Mouse (Mus musculus) activated CD4-positive, CD25-positive, alpha-beta regulatory T cell, adult 4 months (primary cell): ENCODE results near the gene Sema4d. TPM values are rescaled to one million over a fixed set of nuclear protein-coding genes. Genes with fewer than 3 reads are reported as not detected.
A peak's percentile ranks its signal among the peaks of the same experiment; 100 is the strongest.

ENCODE experiments used
- ATAC-seq: one replicate; pipeline ENCODE4 v1.8.0; 2017
- polyA plus RNA-seq, 2 experiments: library from polyadenylated mRNA; unstranded; fragments of 100-300 nt; shearing (Covaris generic); gene quantifications; one replicate each; pipeline ENCODE4 v1.2.1; 2017

Gene Sema4d
- polyA plus RNA-seq, 2 experiments from 2014 or later, result 127 to 150 TPM

DNA sequence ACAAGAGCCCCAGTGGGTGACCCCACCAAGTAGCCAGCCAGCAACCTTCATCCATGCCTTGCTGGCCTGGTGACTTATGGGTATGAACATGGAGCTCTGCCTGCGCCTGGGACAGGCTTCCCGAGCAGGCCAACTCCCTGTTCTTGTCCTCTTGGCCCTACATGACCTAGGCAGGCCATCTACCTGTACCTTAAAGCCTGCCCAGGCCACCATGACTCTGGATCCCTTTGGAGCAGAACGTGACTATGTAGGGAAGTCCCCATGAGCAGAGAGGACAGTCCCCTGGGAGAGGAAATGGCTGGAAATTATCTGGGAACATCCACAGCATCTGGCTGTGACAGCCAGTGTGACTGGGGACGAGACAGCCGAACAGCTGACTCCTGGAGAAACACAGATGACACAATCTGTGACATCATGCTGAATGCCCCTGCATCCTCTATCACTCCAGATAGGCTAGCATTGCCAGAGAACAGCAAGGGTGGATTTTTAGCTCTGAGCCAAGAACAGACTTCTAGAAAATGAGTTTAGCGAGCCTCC, 15.7 kb downstream of the Sema4d start:
- ATAC-seq, result no peak

DNA sequence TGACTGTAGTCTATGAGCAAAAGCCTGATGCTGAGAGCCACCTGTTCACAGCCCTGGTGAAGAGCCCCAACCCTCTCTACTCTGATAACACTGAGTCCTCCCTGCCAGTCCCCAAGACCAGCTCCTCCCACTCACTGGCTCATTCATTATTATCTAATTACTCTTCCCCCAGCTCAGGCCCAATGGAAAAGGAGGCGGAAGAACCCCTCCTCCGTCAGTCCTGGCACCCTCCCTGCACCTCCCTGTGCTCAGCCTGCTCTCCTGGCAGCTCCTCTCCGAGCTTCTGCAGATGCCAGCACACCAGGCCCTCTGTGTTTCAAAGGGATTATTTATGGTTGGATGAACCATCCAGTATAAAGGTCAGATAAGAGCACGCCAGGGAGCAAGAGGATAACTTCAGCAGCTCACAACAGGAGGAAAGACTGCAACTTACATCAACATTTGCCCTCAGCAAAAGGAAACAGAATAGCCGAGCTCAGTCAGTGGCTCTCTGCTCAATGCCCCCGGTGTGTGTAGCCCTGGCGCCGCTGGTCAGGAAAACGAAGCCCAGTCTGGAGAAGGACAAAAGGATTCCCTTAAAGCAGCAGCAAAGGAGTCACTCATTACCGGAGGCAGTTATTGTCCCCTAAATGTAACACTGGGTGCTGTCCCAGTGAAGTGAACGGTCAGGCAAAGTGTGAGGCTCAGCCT, 16.4 kb downstream of the Sema4d start:
- no peak for ATAC-seq

DNA sequence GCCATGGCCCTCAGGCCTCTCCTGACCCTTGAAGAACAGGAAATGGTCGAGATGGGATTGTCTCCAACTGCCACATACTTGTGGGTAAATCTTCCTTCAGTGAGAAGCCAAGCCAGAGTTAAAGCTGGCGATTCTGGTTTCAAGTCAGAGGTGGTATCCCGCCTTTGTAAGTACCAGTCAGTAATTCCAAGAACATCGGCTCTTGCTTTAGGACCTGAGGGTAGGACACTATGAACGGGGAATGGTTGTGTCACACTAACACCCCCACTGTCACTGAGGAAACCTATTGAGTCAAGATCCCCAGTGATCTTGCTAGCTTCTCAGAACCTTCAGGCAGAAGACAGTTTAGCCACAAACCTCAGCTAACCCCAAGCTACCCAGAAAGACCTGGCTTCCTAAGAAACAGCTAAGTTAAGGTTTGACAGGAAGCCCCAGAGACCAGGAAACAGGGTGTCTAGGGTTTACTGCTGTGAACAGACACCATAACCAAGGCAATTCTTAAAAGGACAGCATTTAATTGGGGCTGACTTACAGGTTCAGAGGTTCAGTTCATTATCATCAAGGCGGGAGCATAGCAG, 17.3 kb downstream of the Sema4d start:
- ATAC-seq, result peak; percentile 66

DNA sequence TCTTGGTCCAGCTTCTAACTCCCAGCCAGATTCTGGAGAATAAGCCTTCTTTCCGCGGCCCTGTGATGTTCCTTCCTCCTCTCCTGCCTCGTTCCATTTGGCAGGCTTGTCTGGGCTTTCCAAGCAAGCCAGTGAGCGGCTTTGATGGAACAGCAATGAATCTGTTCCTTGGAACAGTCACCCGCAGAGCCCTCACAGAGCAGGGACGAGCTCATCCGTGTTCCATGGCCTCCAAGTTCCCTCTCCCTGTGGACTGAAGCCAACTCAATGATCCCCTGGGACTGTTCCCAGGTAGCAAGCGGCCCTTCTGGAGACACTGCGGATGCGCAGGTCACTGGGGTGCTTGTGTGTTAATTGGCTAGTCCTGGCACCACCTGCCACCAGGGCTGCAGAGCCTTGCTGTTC, 21.7 kb downstream of the Sema4d start:
- ATAC-seq, result no peak

DNA sequence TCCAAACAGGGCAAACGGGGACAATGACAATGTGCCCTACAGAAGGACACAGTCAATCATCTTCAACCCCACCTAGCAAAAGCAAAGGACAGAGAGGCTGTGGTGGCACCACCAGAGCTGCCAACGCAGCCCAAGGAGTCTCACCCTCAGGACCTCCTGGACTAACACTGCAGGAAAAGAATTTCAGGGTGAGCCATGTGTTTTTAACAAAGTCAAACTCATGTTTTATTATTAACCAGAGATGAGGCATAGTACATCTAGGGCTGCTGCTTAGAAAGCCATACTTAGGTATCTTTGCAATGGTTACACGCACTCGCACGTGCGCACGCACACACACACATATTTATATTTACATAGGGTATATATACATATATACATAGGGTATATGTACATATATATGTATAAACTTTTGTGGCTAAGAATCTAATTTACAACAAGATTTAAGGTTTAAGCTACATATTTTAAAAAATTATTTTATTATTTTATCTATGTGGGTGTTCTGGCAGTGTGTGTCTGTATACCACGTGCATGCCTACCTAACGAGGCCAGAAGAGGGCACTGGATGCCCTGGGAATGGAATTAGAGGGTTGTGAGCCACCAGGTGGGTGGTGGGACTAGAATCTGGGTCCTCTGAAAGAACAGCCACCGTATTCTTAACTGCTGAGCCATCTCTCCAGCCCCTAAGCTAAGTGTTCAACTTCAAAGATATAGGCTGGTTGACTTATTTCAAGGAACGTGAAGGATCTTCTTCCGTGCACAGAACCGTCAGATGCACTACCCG, 22.7 kb downstream of the Sema4d start:
- no peak for ATAC-seq

DNA sequence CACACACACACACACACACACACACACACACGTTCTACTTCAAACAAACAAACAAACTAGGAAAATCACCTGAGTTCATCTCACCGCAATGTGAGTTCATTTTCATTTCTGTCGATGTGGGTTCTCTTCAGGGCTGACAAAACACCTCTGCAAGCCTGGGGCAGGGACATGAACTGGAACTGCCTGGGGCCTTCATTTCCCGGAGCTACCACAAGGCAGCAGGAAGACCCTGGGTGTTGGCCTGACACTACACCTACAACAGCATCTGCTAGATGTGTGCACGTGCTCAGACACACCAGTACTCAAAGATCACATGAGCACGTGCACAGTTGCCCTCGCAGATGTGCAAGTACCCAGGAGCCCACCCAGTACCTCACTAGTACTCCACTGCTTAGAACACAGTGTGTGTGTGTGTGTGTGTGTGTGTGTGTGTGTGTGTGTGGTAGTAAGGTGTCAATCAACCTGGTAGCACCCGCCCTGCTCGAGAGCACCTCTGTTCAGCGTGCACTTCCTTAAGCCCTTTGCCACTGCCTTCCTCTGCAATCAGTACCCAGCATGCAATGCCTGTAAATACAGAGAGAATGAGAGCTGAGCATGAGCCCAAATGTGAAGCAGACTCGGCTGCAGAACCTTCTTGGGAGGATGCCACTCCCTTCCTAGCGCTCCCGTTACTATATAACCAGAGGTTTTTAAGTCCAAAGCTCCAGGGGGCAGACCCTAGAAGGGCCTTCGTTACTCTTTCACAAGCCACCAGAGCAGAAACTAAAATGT, 25.4 kb downstream of the Sema4d start:
- ATAC-seq, result peak; percentile 73

DNA sequence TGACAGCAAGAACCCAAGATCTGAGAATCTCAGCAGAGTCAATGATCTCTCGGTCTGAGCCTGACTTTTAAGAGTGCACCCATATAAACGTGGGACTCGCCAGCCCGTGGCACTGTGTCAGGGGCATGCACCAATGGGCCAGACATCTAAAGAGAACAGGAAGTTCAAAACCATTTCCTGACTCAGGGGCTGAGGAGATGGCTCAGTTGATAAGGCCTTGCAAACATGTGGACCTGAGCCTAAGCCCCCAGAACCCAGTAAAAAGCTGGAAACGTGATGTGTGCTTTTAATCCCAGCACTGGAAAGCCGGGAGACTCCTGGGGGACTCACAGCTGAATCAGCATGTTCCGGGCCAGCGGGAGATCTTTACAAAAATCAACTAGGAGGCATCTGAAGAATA, 26.0 kb downstream of the Sema4d start:
- peak; percentile 61 for ATAC-seq

DNA sequence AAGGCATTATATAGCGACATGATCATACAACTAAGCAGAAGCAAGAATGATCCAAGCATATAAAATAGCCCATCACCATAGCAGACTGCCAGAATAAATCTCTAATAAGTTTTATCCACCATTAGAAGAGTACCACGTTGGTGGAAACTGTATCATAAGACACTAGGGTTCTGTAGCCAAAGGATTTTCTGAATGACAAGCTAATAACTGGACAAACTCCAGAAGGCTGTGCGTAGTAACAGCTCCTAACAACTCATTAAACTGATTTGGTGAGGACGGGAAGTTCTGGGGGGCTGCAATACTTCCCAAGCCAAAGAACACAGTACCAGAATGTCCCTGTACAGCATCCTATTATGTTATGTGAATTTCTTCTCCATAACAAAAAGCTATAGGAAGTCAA, 26.8 kb downstream of the Sema4d start:
- no peak for ATAC-seq

DNA sequence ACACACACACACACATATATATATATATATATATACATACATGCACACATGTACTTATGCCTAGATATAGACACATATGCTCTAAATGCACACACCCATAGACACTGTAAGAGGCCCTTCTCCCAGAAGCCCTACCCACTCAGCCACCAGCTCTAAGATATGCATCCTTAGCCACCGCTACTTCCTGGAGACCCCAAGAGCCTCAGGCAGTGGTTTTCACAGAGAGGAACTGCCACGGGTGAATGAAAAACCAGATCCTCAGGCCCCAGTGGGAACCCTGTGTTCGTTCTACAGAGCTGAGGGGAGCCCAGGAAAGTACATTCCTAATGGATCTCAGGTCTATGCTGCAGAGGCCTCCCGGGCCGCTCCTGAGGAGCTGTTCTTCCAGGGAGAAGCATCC, 28.2 kb downstream of the Sema4d start:
- ATAC-seq, result no peak

DNA sequence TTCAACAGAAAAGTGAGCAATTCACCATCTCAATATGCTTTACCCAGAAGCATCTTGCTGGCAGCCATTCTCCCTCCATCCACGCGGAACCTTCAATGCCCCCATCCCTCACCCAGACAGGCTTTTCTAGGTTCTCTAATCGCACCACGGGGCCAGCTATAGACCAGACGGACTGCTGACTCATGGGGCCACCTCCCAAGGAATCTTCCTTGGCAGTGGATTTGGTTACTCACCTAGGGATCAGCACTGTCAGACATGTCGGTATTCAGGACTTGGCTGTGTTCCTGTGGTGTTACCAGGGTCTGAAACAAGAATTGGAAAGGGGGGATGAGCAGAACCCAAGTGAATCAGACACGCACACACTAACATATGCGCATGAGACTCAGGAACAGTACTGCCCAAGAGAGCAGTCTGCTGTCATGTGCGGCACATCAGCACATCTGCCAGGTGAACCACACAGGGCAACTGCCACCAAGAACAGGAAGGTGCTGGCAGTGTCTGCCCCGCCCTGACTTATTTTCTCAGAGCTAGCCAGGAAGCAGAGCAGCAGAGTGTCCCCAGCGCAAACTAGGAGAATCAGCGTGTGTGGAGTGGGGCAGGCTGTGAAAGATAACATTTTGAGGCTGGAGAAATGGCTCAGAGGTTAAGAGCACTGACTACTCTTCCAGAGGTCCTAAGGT, 30.4 kb downstream of the Sema4d start:
- ATAC-seq, result peak; percentile 53

DNA sequence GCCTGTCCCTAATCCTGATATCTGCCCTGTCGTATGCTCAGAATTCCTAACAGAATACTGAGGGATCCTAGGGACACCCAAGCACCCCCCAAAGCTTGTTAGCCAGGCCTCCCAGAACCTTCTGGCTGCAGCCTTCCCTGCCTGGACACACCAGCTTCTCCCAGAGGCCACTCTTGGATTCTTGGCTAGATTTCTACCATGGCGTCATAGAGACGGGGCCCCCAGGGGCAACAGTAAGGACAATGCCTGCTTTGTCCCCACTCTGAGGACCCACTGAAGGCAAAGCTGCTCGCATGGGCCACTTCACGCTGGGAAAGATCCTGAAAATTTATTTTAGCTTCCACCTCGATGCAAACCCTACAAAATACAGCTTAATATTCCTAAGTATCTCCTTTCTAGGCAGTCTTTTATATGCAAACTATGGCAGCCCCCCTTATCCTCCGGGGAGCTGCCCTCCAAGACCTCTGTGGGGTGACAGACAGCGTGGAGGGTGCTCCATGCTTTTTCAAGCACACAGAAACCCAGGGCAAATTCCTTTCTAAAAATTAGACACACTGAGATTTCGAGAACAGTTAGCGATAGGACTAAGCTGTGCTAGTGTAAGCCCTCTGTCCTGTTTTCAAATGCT, 32.2 kb downstream of the Sema4d start:
- no peak for ATAC-seq

DNA sequence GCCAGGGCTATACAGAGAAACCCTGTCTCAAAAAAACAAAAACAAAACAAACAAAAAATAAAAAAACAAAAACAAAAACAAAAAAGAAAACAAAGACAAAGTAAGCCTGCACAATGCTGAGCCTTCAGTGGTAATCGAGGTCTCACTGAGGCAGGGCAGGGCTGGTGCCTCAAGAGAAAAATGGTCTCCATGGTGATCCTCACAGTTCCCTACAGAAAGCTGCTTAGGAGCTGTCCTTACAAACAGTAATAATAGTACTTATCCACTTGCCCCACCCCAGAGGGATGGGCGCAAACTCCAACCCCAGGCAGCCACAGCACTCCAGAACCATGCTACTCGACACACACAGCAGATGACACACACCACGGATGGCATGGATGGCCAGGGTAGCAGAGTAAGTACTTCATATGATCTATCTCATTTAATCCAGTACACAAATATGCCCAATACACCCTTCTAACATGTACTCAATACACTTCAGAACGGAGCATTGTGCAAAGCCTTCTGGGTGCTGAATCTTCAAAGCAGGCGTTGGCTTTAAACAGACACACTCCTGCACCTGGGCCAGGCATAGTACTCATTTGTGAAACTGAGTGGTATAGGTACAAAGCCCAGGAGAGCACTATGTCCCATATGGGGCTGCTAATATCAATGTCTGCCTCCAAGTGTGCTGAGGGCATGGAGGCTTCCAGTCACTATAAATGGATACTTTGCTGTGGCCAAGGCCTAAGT, 34.1 kb downstream of the Sema4d start:
- no peak for ATAC-seq

DNA sequence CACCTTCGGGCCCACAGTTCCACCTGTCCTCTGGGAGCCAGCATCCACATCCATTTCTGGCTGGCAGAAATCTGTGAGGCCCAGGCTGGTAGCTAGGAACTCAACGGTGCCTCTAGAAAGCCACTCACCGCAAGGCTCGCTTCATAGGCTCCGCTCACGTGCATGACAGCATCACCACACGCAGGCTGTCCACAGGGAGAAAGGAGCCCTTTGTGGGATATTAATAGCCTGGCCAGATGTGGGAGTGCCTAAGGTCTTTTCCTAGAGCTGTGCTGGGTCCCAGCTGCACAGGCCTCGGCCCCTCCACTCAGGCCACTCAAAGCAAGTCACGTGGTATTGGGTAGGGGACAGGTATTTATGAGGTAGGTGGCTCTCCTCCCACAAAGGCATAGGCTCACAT, 35.1 kb downstream of the Sema4d start:
- no peak for ATAC-seq

DNA sequence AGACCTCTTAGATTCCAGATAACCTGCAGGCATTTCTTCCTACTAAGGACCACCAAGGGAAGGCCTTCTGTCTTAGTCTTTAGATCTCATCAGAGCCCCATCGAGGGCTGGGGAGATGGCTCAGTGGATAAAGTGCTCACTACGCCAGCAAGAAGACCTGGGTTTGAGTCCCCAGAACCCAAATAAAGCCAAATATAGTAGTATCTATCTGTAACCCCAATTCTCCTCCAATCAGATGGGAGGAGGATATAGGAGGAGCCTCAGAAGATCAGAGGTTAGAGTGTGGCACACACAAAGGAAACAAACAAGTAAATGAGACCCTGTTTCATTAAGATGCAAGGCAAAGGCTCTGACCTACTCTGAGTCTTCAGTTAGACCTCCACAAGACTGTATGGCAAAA, 36.4 kb downstream of the Sema4d start:
- peak; percentile 40 for ATAC-seq

DNA sequence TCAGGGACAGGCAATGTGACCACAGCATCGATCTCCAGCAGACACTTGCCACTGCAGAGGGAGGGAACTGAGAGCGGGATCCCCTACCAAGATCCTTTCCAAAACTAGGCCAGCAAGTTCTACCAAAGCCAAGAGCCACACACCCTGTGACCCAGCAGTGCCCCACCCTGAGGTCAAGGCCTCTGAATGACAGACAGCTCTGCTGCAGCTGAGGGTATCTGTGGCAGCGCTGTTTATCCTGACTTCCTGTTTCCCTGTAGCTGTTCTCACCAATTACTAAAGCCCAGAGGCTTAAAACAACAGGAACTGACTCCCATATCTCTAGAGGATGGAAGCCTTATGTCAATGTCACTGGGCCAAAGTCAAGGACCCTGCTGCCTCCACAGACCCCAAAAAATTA, 37.0 kb downstream of the Sema4d start:
- ATAC-seq, result peak; percentile 65

DNA sequence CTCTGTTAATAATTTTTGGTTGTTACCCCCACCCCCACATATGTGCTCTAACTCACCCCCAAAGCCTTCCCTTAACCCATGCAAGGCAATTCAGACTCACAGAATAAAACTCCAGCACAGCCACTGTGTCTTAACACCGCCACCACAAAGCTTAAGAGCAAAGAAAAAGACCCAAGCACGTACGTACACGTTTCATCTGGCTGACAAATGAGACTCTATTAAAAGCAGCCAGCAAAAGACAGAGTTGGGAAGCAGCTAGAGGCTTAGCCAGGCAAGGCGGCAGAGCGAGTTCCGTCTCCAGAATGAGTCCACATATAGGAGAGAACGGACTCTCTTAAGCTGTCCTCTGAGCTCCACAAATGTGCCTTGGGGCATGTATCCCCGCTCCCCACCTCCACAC, 37.5 kb downstream of the Sema4d start:
- no peak for ATAC-seq

DNA sequence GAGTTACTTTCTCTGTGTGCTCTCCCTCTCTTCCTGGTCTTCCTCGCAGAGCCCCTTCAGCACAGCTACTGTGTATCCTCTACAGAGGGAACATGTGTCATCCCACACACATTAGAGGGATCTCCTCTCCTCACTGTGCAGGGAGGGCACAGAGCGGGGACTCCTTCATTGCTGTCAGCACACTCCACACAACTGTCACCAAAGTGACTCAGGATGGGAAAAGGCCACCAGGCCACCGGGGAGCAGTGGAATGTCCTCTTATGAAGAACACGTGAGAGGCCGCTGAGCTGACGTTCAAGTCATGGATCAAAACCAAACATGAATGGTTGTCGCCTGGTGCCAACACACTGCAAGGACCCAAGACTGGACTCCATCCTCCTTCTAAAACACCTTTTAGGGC, 38.0 kb downstream of the Sema4d start:
- ATAC-seq, result no peak

DNA sequence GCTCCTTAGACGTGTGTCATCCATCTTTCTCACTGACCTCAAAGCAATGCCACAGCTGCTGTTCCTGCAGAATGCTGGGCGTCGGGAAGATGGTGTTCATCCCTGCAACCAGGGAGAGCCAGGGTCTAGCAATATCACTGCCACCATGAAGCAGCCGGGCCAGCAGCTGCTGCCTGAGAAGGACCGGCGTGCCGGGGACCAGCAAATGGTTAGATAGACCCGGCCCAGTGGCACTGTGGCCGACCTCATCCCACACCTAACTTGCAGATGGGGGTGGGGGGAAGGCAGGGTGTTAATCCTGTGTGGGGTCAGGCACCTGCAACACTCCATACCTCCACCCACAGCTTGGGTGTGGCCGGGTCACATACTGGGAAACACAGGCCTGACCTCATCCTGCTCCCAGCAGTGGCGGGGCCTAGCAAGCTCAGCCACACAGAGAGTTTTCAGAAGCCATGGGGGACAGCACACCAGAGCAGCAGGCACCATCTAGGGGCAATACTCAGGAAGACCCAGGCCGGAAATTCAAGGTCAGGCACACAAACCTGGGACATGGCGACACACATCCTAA, 38.9 kb downstream of the Sema4d start:
- ATAC-seq, result no peak

DNA sequence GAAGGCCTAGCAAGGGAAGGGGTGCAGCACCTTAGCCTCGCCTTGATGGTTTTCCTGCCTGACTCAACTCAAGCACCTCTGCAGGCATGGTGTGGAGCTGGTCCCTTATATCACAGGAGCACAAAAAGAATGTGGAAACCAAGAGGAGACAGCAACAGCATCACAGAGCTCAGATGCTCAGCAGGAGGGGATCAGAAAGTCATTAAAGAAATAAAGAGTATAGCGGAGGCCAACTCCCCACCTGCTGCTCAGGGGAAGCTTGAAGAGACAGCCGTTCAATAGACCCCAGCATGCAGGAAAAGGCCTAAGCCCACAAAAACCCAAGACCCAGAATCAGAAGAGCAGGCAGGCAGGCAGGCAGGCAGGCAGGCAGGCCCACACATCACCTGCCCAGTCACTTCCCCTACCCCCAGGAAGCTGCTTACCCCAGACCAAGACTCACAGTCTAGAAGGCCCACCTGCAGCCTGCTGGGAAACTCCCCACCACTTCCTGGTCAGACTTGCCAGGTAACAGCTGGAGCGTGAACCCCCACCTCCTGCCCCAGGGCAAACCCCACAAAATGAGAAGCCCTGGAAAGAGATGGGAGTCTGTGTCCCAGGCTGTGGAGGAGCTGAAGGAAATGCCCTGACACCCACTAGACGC, 39.6 kb downstream of the Sema4d start:
- peak; percentile 55 for ATAC-seq

DNA sequence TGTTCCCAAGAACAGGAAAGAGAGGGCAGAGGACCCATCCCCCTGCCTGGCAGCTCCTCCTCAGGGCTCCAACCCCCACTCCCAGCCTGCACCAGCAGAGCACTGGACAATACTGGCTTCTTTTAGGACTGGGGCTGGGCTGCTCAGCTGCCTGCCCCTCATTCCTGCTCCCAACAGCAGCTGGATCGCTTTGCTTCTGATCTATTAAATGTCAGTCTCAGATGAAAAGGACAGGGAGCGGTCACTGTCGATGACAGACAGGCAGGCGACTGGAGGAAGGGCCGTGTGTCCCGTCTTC, 40.4 kb downstream of the Sema4d start:
- ATAC-seq, result no peak
